Mouse (Mus musculus) retina, embryonic 14.5 days (tissue): Measurements from ENCODE around the gene Col4a3.
A peak's percentile ranks its signal among the peaks of the same experiment; 100 is the strongest.

ENCODE experiments used
- DNase-seq: peaks from one replicate; pipeline ENCODE4 v3.0.0-alpha.2; 2015; ENCODE audit warnings: low spot score

Col4a3 gene

DNA sequence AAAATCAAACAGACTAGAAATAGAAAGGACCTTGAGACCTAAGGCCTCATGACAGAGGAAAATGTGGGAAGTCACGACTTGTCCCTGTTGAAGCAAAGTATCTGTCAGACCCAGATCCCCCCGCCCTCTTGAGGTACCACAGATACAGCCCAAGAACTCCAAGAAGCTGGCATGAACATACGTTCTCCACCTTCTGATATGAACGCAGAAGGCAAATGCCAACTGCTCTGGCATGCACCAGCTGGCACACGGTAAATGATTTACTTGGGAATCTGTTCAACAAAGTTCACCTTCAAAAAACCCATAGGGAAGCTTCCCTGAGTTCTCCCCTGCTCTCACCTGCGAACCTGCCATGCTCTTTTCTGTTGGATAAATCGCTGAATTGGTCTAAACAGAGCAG is 19.1 kb downstream of the Col4a3 start:
- DNase-seq: no peak

DNA sequence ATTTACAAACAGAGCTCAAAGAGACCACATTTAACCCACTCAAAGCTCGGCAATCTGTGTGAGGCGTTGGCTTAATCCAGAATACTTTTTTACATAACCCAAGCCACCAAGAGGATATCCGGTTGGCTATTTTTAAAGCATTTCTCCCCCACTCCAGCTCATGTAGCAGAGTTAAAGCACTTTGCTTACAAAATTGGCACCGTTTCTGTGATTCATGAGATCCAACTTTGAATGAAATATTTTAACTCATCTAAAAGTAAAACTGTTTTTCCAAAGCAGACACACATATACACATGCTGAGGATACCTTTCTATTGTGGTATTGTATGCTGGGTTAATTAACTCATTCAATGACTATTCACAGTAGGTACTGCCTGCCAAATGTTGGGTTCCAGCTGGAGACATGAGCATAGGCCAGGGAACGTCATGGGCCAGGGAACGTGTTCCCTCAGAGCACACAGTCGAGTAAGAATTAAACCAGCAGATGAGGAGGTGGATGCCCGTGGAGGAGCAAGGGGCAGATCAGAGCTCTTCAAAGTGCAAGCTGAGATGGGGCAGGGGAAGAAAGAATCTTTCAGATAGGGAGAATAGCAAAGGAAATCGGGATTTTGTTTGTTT is 22.0 kb downstream of the Col4a3 start:
- DNase-seq: no peak

DNA sequence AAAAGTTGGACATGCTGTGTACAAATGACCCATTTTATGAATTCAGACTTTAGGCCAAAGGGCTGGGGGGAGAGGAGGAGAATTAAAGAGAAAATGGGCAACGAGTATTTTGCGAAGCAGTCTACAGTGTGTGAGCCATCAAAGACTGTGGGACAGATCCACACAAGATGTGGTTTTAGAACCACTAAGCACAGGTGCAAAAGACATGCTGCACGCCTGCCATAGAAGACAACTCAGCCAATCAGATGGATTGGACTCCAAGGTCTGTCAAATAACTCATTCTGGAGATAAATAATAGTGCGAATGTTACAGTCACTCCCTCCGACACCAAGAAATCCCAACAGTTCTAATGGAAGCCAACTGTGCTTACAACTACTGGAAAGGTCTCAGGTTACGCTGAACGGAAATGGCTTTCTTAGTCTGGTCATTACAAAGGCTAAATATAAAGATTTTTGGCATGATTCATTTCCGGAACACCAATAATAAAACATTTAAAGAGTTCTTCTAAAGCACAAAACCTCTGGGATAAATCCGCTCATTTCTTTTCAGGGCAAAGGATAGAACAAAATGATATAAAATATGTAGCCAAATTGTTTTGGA is 25.4 kb downstream of the Col4a3 start:
- DNase-seq: no peak

DNA sequence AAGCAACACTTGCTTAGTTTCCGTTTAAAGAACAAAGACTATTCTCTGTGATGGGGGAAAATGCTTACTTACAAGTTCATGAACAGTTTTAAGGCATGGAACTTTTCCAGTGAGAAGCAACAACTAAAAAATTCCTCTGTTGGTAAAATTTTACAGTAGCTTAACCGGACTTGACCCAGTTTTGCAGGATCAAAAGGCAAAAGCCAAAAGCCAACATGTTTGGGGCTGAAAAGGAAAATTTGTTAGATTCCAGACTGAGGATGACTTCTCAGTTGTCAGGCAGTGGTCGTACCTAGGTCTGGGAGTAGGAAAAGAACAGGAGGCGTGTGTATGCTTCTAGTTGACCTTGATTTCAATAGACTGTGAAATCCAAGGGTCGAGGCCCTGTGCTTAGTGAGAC is 31.3 kb downstream of the Col4a3 start:
- DNase-seq: no peak

DNA sequence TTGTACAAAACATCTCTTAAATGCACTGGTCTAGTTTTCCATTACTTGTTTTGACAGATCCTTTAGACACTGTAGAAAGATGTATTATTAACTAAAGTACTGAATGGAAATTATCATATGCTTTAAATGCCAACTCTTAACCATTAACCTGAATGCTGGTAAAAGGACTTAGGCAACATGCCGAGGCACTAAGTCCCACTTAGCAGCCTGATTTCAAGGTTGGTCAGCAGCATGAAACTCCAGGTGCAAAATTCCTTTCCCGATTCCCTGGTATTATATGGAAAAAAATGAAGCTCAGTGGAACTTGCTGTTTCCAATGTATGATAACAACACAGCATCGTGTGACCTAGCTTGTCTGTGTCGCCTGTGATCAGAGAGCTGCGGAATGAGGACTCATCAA is 31.9 kb downstream of the Col4a3 start:
- no peak for DNase-seq

DNA sequence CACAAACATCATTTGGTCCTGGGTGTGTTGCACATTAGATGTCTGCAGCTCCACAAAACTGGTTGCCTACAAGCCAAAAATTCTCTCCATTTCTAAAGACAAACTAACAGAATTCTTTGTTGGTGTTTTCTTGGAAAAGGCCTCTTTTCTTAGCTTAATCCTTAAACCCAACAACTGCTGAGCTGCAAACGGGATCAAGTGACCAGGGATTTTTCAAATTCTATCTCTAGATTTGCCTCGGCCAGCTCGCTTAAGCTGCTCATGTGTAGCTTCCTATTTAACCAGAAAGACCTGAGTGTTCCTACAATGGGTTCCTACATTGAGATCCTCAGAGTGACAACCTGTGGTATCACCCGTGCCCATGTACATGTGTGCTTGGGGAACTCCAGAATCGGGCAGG is 33.3 kb downstream of the Col4a3 start:
- DNase-seq: no peak

DNA sequence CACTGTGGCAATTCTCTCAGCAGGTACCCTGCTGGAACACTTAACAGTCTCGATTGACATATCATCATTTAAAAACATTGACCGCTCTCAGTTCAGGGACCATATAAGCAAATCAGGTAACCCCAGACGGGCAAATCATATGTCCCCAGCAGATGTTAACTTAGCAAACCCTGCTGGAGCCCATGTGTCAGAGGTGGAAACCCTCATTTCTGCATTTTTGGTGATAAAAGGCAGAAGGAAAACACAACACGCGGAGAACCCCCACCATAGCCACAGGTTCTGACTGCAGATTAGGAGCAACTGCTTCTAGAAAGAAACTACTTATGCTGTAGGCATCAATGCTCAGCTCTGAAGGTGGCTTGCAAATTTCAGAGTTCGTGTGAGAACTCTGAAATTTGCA is 38.2 kb downstream of the Col4a3 start:
- no peak for DNase-seq

DNA sequence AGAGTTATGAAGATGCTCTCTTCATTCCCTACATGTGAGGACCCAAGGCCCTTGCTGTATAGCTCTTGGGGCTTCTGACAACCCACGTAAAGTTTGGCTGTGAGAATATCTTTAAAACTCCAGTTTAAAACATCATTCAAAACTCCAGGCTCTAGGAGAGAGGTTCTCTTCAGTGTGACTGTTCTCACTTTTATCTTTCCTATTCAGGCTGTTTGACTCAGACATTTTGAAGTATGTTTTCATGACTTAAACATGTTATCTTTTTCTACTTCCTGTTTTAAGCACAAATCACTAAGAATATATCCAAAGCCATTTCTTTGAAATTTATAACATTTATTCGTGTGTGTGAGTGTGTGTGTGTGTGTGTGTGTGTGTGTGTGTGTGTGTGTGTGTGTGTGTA is 38.8 kb downstream of the Col4a3 start:
- no peak for DNase-seq

DNA sequence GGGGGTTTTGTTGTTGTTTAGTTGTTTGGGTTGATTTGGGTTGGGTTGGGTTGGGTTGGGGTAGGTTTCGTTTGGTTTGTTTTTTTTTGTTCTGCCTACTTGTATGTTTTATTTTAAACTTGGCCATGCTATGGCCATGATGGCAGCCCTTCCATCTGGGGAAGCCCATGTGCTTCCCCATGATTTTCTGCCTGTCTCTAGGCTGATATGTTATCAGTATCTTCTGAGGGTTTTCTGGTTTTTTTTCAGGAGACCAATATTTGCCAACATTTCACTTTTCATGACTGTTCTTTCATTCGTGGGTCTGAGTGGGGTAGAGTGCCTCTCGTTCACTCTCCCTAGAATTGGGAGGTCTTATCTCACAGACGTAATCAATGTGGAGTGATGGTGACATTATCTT is 40.9 kb downstream of the Col4a3 start:
- no peak for DNase-seq

DNA sequence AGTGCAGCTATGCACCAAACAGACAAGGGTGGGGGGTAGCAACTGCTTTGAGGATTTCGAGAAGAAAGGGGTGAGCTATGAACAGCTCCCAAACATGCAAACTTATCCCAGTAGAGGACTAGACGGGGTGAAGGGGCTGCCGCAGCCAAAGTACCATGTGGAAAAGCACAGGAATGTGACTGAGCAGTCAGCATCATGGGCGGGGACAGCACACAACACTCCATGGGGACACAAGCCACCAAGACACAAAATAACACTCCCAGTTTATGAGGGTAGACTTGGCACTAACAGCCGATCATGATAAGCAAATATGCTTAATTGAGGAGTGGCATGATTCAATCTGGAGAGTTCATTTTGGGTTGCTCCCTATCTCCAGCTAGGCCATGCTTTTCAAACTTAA is 42.8 kb downstream of the Col4a3 start:
- no peak for DNase-seq

DNA sequence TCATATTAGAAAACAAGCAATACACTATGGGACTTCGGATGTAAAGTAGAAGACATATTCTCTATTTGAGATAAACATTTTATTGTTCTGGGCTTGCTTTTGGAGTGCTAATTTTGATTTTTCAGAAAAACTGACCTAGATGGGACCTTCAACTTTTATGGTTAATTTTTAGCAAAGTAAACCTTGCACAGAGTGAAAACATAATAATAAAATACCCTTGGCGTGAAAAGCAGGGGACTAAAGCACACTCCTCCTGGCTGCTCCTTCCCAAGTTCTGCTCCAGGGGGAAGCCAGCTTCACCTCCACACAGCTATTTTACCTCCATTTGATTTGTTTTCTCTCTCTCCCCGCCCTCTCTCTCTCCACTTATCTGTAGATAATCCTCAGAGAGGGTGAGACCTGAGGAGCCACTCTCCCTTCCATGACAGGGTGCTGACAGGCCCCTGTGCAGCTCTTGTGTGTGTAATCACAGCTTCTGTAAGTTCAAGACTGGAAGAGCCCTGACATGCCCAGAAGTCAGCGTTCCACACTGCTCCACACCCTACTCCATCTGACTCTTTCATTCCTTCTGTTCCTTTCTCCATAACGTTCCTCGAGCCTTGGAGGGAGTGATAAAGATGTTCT is 44.6 kb downstream of the Col4a3 start:
- DNase-seq: no peak

DNA sequence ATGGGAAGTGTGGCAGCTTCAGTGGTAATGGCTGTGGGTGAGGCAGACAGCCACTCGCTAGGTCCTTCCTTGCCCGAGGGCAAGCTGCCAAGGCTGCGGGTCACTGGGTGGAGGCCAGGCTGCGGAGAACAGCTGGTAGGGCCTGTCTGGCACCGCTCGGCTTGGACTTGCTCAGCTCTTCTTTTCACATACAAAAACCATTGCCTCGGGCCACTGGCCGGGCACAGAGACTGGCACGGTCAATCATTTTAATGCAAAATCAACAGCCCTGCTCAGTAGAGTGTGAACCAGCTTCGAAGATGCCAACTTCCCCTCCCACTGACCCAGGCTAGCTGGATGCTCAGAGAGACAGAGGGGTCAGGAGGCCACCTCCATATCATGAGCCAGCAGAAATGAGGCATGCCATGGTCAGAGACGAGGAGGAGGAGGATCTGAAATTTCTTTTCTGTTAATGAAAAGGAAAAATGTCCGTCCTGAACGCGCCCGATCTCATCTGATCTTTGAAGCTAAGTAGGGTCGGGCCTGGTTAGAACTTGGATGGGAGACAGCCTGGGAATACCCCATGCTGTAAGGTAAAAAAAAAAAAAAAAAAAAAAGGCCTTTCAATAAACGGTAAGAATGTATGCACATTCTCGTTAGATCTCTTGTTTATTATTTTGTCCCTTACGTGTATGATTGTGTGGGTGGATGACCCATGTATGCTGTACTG is 48.0 kb downstream of the Col4a3 start:
- DNase-seq: no peak

DNA sequence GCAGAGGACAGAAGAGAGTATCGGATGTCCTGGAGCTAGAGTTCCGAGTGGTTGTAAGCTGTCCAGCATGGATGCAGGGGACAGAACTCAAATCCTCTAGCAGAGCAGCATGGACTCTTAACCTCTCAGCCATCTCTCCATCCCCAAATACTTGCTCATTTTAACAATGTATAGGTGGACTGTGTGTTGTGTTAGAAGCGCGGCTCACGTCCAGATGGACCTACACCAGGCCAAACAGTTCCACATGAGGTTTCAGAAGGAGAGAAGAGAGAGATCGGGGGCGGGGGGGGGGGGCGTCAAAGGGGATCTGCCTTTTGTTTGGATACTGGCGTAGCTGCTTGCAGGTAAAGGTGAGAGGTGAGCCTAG is 48.5 kb downstream of the Col4a3 start:
- DNase-seq: no peak

DNA sequence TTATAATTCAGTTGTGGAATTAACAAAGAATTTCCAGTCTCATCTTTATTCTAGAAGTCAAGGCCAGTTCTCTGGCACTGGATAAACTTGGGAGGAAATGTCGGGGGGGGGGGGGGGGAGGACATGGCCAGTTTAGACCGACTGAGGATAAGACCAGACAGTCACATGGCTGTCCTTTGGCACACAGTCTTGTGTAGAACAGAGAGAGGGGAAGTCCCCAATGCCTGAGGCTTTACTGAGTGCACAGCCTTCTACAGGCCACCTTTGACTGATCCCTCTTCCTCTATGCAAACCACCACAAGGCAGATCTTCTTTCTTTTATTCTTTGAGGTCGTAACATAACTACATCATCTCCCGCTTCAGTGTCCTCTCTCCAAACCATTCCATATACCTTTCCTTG is 49.6 kb downstream of the Col4a3 start:
- no peak for DNase-seq

DNA sequence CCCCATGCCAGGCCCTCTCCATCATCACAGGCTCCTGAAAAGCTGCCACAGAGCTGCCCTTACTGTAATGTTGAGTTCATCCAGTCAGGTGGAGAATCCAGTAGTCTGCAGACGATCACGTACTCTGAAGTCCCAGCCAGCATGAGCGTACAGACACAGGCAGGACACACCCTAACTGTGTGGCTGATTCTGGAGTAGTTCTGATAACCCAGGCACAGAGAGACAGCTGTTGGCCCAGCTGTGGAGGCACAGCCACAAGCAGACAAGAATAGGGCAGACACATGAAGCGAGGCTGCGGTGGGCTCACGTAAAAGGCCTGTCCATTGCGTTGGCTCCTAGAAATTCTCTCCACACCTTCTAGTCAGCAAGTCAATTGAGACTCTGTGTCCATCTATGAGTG is 50.7 kb downstream of the Col4a3 start:
- DNase-seq: no peak

DNA sequence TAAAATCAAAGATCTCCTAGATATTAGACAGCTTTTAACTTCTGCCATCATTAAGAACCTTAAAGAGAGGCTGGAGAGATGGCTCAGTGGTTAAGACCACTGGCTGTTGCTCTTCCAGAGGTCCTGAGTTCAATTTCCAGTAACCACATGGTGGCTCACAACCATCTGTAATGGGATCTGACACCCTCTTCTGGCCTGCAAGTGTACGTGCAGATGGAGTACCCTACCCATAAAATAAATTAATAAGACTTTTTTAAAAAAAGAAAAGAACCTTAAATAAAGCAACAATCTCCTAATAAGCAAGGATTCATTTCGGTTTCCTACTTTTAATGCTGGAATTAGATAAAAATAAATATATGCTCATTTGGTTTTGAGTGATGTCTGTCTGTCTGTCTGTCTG is 51.7 kb downstream of the Col4a3 start:
- no peak for DNase-seq

DNA sequence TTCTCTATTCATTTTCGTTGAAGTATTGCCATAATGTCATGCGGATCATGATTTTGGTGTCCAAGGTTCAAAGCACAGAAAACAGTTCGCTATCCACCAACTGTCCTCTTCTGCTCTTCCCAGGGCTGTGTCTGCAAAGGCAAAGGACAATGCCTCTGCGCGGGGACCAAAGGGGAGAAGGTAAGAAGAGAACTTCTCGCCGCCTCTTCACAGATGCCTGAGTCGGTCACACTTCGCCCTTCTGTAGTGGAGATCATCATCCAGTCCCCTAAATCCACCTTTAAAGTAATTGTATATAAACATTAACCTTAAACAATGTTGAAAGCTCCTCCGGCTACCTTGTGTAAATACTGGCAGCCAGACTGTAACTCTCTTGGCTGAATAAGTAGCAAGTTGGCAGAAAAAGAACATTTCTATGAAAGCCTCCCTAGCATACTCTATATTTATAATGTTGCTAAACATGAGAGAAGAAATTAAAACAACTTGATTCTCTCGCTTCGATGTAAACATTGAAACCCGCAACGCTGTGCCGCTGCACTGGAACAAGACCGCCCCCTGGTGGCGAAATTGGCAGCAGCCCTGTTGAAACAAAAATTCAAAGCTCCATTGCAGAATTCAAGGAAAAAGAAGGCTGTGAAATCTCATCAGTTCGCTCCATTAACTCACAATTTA is 54.7 kb downstream of the Col4a3 start:
- DNase-seq: peak; percentile 88

DNA sequence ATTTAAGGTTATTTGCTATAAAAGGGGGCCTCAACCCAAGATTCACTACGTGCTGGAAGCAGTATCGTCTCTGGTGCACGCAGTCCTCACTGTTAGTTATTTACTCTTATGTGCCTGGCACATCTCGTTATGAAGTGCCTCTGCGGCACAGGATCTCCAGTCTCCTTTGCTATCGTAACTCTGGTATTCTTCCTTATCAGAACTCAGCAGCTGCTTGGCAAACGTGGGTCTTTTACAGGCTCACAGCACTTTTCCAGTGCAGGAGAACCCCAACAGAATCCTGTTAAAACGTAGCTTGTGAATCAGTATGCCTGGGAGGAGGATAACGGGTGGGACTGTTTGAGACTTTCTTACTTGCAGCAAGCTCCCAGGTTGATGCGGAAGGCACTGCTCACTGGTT is 61.3 kb downstream of the Col4a3 start:
- no peak for DNase-seq

DNA sequence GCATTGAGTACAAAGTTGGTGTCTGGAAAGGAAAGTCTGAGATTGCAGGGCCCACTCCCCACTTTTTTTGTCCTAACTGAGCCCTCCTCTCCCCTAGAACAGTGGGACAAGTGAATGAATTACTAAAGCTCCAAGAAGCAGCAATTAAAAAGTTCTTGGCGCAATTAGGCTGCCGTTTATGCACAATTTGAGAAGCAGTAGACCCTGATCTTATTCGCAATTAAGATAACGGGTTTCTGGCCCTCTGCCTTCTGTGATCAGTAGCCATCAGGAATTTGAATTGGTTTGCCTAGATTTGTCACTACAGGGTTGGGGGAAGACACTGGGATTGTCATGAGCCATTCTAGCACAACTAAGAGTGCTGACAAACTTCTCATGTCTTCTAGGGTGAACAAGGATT is 64.1 kb downstream of the Col4a3 start:
- peak; percentile 54 for DNase-seq

DNA sequence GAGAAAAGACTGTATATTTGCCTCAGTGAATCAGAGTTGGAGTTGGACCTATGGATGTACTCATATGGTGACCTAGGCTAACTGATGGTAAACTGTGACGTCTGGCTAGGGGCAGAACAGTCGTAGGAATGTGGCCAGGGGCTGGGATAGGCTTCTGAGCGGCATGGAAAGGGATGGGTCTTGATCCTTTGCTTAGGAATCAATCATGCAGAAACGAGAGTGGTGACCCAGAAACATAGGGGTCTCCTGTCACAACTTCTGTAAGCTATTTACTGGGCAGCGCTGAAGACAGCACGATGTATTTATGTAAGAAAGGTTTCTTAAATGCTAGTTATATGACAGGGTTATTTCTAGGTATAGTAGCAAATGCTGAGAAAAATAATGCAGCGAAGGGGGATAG is 67.3 kb downstream of the Col4a3 start:
- DNase-seq: peak; percentile 71

DNA sequence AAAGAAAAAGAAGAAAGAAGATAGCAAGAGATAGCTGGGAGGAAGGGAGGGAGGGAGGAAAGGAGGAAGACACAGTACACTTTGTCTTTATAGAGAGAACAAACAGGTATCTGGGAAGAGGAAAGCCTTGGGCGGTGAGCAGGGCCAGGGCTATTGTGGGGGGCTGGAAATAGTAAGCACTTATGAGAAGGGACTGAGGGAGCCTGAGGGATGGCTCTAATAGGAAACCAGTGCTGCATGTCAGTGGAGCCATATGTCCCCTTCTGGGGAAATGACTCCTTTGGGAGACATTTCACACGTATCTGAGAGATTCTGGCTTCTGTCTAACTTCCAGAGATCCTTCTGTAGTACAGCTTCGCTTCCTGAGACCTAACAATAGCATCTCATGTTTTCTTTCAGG is 69.7 kb downstream of the Col4a3 start:
- no peak for DNase-seq

DNA sequence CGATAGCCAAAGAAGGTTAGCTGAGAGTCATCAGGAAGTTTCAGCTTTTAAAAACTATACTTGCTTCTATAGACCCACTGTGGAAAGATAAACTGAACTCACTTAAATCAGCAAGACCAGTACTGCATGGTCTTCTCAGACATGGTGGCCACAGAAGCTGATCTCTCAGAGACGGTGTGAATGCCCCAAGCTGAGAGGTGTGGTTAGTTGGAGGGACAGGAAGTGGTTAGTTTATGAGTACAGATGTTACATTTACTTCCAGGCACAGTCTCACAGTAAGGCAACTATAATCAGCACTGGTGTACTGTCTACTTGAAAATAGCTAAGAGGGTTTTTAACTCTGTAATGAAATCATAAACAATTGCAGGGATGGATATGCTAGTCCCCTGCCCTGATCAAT is 75.5 kb downstream of the Col4a3 start:
- DNase-seq: no peak

DNA sequence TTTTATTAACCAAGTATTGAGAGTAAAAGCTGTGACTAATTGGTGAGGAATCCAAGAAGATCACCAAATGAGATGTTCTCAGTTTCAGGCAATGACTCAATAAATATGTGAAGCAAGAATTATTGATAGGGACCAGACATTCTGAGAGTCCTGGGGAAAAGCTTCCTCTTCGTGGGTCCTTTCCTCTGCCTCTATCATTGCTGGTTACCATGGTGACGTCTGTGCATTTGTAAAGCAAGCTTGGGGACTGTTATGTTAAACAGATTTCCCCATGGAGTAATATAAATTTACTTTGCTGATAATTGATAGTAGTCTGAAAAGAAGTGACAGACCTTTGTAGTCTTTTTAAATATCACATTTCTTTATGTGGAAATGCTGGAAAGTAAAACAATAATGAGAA is 76.8 kb downstream of the Col4a3 start:
- no peak for DNase-seq
